Mouse (Mus musculus): Measurements from ENCODE around the gene Ddx4. TPM values are rescaled to one million over a fixed set of nuclear protein-coding genes. Genes with fewer than 3 reads are reported as not detected.
"Not testable (repeated sequence)": the region's sequence is repeated elsewhere in the genome, so short reads cannot be mapped to it uniquely, and the experiment has no call there.

Gene Ddx4
- polyA plus RNA-seq, 1 experiment from 2014 or later: 0.69 TPM

DNA sequence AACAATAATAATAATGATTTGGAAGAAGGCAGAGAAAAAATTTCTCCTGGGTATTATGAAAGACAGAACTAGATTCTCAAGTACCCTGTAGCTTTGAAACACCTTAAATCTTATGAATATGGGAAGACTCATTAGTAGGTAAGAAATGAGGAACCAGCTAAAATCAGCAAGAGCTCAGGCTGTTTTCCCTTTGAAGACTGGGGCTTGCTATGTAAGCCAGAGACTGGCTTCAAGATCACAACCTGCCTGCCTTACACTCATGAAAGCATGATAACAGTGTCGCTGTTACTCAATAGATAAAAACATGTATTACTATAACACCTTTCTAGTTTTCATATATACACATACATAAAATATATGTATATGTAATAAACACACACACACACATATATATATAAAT lies 48.4 kb downstream of the Ddx4 start:
- Histone ChIP-seq H3K27ac (replicated peaks in 1 of 2; ENCODE audit: control insufficient read depth in 1 of 2, insufficient read depth in 1 of 2, low read depth in 2 of 2, low read length in 2 of 2) (no peak overlapping the region), H3K9ac (ENCODE audit: low read length) (no peak overlapping the region), H3K4me3 (ENCODE audit: control insufficient read depth in 1 of 2, insufficient read depth in 1 of 2, low read depth in 1 of 2, low read length in 2 of 2) (no peak overlapping the region), H3K4me2 (ENCODE audit: low read length) (no peak overlapping the region), H3K36me3 (ENCODE audit: control insufficient read depth, insufficient read depth, low read length) (no peaks in the 10 kb centered on the region), H3K9me3 (ENCODE audit: control insufficient read depth, low read length) (no peaks in the 10 kb centered on the region), H3K4me1 (ENCODE audit: control insufficient read depth in 2 of 2, insufficient read depth in 2 of 2, low read length in 2 of 2) (no peaks in the 10 kb centered on the region), H3K27me3 (ENCODE audit: control insufficient read depth, insufficient read depth, low read length) (no peaks in the 10 kb centered on the region)
- ATAC-seq (ENCODE audit: insufficient number of reproducible peaks, insufficient read depth, low FRiP score, low read depth): no peak
- 68% methylated on average over 1 of the region's 1 CpGs for WGBS

DNA sequence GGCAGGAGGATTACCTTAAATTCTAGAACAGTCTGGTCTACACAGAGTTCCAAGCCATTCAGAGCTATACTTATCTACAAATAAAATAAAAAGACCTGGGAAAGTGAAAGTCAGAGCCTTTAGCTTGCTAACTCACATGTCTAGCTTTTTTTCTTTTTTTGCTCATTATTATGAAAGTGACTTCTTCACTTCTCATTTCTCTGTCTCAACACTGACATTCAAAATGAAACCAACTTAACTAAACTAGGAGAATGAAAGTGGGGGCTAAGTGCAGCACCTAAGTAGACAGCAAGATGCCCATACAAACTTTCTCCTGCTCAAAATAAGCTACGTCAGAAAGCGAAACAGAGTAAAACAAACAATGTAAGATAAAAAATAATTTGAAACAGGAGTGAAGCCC lies 49.7 kb downstream of the Ddx4 start:
- Histone ChIP-seq H3K4me3 (ENCODE audit: control insufficient read depth in 1 of 2, insufficient read depth in 1 of 2, low read depth in 1 of 2, low read length in 2 of 2) (no peak overlapping the region), H3K27ac (replicated peaks in 1 of 2; ENCODE audit: control insufficient read depth in 1 of 2, insufficient read depth in 1 of 2, low read depth in 2 of 2, low read length in 2 of 2) (no peak overlapping the region), H3K9me3 (ENCODE audit: control insufficient read depth, low read length) (no peaks in the 10 kb centered on the region), H3K4me2 (ENCODE audit: low read length) (no peak overlapping the region), H3K27me3 (ENCODE audit: control insufficient read depth, insufficient read depth, low read length) (no peaks in the 10 kb centered on the region), H3K9ac (ENCODE audit: low read length) (no peak overlapping the region), H3K4me1 (ENCODE audit: control insufficient read depth in 2 of 2, insufficient read depth in 2 of 2, low read length in 2 of 2) (no peaks in the 10 kb centered on the region), H3K36me3 (ENCODE audit: control insufficient read depth, insufficient read depth, low read length) (no peaks in the 10 kb centered on the region)
- ATAC-seq (ENCODE audit: insufficient number of reproducible peaks, insufficient read depth, low FRiP score, low read depth): no peak
- 84% methylated on average over 2 of the region's 2 CpGs for WGBS

DNA sequence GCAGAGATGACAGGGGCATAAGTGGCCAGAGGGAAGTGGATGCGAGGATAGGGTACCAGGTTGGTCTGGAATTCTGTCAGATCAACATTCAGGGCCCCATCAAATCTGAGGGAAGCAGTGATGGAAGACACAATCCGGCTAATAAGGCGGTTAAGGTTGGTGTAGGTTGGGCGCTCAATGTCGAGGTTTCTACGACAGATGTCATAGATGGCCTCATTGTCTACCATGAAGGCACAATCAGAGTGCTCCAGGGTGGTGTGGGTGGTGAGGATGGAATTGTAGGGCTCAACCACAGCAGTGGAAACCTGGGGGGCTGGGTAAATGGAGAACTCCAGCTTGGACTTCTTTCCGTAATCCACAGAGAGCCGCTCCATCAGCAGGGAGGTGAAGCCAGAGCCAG lies 58.0 kb downstream of the Ddx4 start, which contains the start of gene Il31ra:
TSS of gene Il31ra (minus strand) at position 101 of the 400 bp plus-strand sequence.
- H3K9me3 ChIP-seq (ENCODE audit: control insufficient read depth, low read length); H3K4me1 ChIP-seq (ENCODE audit: control insufficient read depth in 2 of 2, insufficient read depth in 2 of 2, low read length in 2 of 2); H3K36me3 ChIP-seq (ENCODE audit: control insufficient read depth, insufficient read depth, low read length); H3K9ac ChIP-seq (ENCODE audit: low read length); H3K27ac ChIP-seq (replicated peaks in 1 of 2; ENCODE audit: control insufficient read depth in 1 of 2, insufficient read depth in 1 of 2, low read depth in 2 of 2, low read length in 2 of 2); H3K27me3 ChIP-seq (ENCODE audit: control insufficient read depth, insufficient read depth, low read length); H3K4me3 ChIP-seq (ENCODE audit: control insufficient read depth in 1 of 2, insufficient read depth in 1 of 2, low read depth in 1 of 2, low read length in 2 of 2); H3K4me2 ChIP-seq (ENCODE audit: low read length); ATAC-seq (ENCODE audit: insufficient number of reproducible peaks, insufficient read depth, low FRiP score, low read depth): not testable (repeated sequence)
- 86% methylated on average over 6 of the region's 8 CpGs for WGBS

DNA sequence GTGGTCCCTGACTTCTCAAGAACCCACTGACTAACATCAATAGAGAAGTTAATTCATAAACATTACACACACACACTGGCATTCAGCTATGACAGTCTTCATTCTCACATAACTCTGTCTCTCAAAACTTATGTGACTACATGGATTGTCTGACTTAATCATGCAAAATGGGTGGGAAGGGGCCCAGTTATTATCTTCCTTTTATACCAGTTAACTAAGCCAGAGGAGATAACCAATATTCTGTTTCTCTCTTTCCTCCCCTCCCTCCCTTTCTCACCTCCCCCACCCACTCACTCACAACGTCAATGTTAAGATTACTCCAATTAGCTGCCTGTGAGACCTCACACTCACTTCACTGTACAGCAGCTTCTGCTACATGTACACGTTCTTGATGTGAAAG lies 62.0 kb downstream of the Ddx4 start:
- 23% methylated on average over 2 of the region's 2 CpGs for WGBS

DNA sequence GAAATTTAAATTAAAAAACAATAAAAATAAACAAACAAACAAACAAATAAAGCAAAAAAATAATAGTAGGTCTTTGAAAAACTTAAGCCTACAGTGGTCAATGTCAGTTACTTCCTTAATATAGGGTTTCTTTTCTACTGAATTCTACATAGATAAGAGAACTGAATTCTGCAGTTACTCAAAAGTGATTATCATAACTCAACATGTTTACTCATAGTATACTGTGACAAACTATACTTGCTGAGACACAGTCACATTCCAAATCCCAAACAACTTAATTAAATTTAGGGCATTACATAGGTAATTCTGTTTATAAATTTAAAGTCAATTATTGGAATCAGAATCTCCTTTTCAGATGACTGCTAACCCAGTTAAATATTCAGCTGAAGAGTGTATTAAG lies 62.6 kb downstream of the Ddx4 start:
- no peaks in the 10 kb centered on the region for H3K9me3 ChIP-seq (ENCODE audit: control insufficient read depth, low read length)
- H3K4me3 ChIP-seq (ENCODE audit: control insufficient read depth in 1 of 2, insufficient read depth in 1 of 2, low read depth in 1 of 2, low read length in 2 of 2): no peak overlapping the region
- no peak overlapping the region for H3K27ac ChIP-seq (replicated peaks in 1 of 2; ENCODE audit: control insufficient read depth in 1 of 2, insufficient read depth in 1 of 2, low read depth in 2 of 2, low read length in 2 of 2)
- H3K4me2 ChIP-seq (ENCODE audit: low read length): no peak overlapping the region
- no peaks in the 10 kb centered on the region for H3K36me3 ChIP-seq (ENCODE audit: control insufficient read depth, insufficient read depth, low read length)
- no peaks in the 10 kb centered on the region for H3K4me1 ChIP-seq (ENCODE audit: control insufficient read depth in 2 of 2, insufficient read depth in 2 of 2, low read length in 2 of 2)
- ATAC-seq (ENCODE audit: insufficient number of reproducible peaks, insufficient read depth, low FRiP score, low read depth): no peak
- H3K9ac ChIP-seq (ENCODE audit: low read length): no peak overlapping the region
- no peaks in the 10 kb centered on the region for H3K27me3 ChIP-seq (ENCODE audit: control insufficient read depth, insufficient read depth, low read length)

More for the DNA sequence above, 62.0 kb downstream of the Ddx4 start:
- H3K36me3 ChIP-seq (ENCODE audit: control insufficient read depth, insufficient read depth, low read length): no peaks in the 10 kb centered on the region
- no peak overlapping the region for H3K4me3 ChIP-seq (ENCODE audit: control insufficient read depth in 1 of 2, insufficient read depth in 1 of 2, low read depth in 1 of 2, low read length in 2 of 2)
- H3K27ac ChIP-seq (replicated peaks in 1 of 2; ENCODE audit: control insufficient read depth in 1 of 2, insufficient read depth in 1 of 2, low read depth in 2 of 2, low read length in 2 of 2): no peak overlapping the region
- no peaks in the 10 kb centered on the region for H3K27me3 ChIP-seq (ENCODE audit: control insufficient read depth, insufficient read depth, low read length)
- H3K4me1 ChIP-seq (ENCODE audit: control insufficient read depth in 2 of 2, insufficient read depth in 2 of 2, low read length in 2 of 2): no peaks in the 10 kb centered on the region
- H3K9ac ChIP-seq (ENCODE audit: low read length): no peak overlapping the region
- ATAC-seq (ENCODE audit: insufficient number of reproducible peaks, insufficient read depth, low FRiP score, low read depth): no peak
- H3K9me3 ChIP-seq (ENCODE audit: control insufficient read depth, low read length): no peaks in the 10 kb centered on the region
- H3K4me2 ChIP-seq (ENCODE audit: low read length): no peak overlapping the region

DNA sequence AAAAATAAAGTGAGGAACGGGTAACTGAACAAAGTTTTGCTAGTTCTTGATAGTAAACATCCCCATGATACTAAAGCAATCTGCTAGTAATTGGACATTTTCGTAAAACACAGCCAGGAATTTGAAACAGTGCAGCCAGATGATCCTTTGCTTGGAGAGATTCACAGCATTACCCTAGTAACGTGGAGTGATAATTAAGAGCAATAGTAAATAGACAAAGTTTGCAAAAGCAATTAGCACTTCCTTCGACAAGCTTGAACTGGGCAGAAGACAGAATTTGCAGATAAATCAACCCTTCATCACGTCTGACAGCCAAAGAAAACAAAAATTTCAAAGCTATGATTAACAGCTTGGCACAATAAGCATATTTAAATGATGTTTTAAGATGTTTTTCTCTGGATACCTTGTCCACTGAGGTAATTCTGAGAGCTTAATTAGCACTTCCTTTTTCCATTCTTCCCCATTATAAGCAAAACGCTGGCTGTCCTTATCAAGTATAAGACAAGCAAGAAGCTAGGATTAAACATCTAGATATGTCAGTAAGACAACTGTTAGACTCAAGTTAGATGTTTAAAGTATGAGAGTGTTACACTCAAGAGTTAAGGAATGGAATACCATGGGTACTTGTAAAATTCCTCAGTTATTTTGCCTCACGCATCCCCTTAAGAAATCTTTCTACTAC lies 67.6 kb downstream of the Ddx4 start:
- H3K27me3 ChIP-seq (ENCODE audit: control insufficient read depth, insufficient read depth, low read length): no peaks in the 10 kb centered on the region
- no peak overlapping the region for H3K27ac ChIP-seq (replicated peaks in 1 of 2; ENCODE audit: control insufficient read depth in 1 of 2, insufficient read depth in 1 of 2, low read depth in 2 of 2, low read length in 2 of 2)
- no peak overlapping the region for H3K4me3 ChIP-seq (ENCODE audit: control insufficient read depth in 1 of 2, insufficient read depth in 1 of 2, low read depth in 1 of 2, low read length in 2 of 2)
- ATAC-seq (ENCODE audit: insufficient number of reproducible peaks, insufficient read depth, low FRiP score, low read depth): no peak
- H3K4me2 ChIP-seq (ENCODE audit: low read length): no peak overlapping the region
- H3K9me3 ChIP-seq (ENCODE audit: control insufficient read depth, low read length): no peaks in the 10 kb centered on the region
- no peaks in the 10 kb centered on the region for H3K36me3 ChIP-seq (ENCODE audit: control insufficient read depth, insufficient read depth, low read length)
- no peak overlapping the region for H3K9ac ChIP-seq (ENCODE audit: low read length)
- no peaks in the 10 kb centered on the region; a peak in 1 of 4 replicates for H3K4me1 ChIP-seq (ENCODE audit: control insufficient read depth in 2 of 2, insufficient read depth in 2 of 2, low read length in 2 of 2)
- WGBS: 49% methylated on average over 7 of the region's 7 CpGs

DNA sequence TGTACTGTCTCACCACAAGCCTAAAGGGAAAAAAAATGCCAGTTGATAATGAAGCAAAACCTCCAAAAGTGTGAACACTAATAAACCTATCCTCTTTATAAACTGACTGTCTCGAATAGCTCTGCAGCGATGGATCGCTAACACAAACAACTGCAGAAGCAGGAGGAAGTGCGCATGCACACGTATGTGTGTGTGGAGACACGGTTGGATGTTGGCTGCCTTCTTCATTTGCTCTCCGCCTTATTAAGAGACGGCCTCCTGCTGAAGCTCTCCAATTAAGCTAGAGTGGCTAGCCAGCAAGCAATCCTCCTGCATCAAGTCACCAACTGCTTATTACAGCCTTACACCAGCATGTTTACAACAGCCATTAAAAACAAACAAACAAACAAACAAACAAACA lies 70.0 kb downstream of the Ddx4 start:
- H3K9me3 ChIP-seq (ENCODE audit: control insufficient read depth, low read length): no peaks in the 10 kb centered on the region
- H3K4me2 ChIP-seq (ENCODE audit: low read length): no peak overlapping the region
- no peaks in the 10 kb centered on the region; a peak in 1 of 4 replicates for H3K4me1 ChIP-seq (ENCODE audit: control insufficient read depth in 2 of 2, insufficient read depth in 2 of 2, low read length in 2 of 2)
- no peak overlapping the region for H3K4me3 ChIP-seq (ENCODE audit: control insufficient read depth in 1 of 2, insufficient read depth in 1 of 2, low read depth in 1 of 2, low read length in 2 of 2)
- H3K27ac ChIP-seq (replicated peaks in 1 of 2; ENCODE audit: control insufficient read depth in 1 of 2, insufficient read depth in 1 of 2, low read depth in 2 of 2, low read length in 2 of 2): no peak overlapping the region
- ATAC-seq (ENCODE audit: insufficient number of reproducible peaks, insufficient read depth, low FRiP score, low read depth): no peak
- WGBS: 89% methylated on average over 8 of the region's 8 CpGs
- no peak overlapping the region for H3K9ac ChIP-seq (ENCODE audit: low read length)
- H3K36me3 ChIP-seq (ENCODE audit: control insufficient read depth, insufficient read depth, low read length): no peaks in the 10 kb centered on the region
- no peaks in the 10 kb centered on the region for H3K27me3 ChIP-seq (ENCODE audit: control insufficient read depth, insufficient read depth, low read length)

DNA sequence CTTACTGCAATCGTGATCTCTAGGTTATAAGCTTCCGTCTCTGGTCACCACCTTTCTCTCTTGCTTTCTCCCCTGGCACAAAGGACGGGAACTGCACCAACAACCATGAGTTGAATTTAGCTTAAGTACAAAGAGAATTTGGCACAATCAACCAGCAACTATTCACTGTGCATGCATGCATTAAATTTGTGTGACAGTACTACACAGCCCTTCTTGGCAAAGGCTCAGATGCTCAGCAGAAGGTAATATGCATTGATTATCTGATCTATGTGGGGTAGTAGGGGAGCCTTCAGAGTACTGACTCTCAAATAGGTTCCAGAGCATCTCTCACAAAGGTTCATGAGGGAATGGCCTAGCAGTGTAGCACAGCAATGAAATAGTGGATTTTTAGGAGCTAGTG lies 70.5 kb downstream of the Ddx4 start:
- H3K36me3 ChIP-seq (ENCODE audit: control insufficient read depth, insufficient read depth, low read length): no peaks in the 10 kb centered on the region
- no peak overlapping the region for H3K4me3 ChIP-seq (ENCODE audit: control insufficient read depth in 1 of 2, insufficient read depth in 1 of 2, low read depth in 1 of 2, low read length in 2 of 2)
- H3K9me3 ChIP-seq (ENCODE audit: control insufficient read depth, low read length): no peaks in the 10 kb centered on the region
- H3K9ac ChIP-seq (ENCODE audit: low read length): no peak overlapping the region
- WGBS: 86% methylated on average over 3 of the region's 3 CpGs
- no peaks in the 10 kb centered on the region for H3K27me3 ChIP-seq (ENCODE audit: control insufficient read depth, insufficient read depth, low read length)
- ATAC-seq (ENCODE audit: insufficient number of reproducible peaks, insufficient read depth, low FRiP score, low read depth): no peak
- no peaks in the 10 kb centered on the region; a peak in 1 of 4 replicates for H3K4me1 ChIP-seq (ENCODE audit: control insufficient read depth in 2 of 2, insufficient read depth in 2 of 2, low read length in 2 of 2)
- H3K27ac ChIP-seq (replicated peaks in 1 of 2; ENCODE audit: control insufficient read depth in 1 of 2, insufficient read depth in 1 of 2, low read depth in 2 of 2, low read length in 2 of 2): no peak overlapping the region
- no peak overlapping the region for H3K4me2 ChIP-seq (ENCODE audit: low read length)
